Mouse (Mus musculus) spleen, postnatal 36 days (tissue): ENCODE results near the gene Card10.

Source experiments
- DNase-seq, 2 experiments: peaks; one replicate each; pipeline ENCODE4 v3.0.0; 2022; ENCODE audit warnings: low spot score in 2 of 2, mixed read lengths in 1 of 2

Gene Card10

DNA sequence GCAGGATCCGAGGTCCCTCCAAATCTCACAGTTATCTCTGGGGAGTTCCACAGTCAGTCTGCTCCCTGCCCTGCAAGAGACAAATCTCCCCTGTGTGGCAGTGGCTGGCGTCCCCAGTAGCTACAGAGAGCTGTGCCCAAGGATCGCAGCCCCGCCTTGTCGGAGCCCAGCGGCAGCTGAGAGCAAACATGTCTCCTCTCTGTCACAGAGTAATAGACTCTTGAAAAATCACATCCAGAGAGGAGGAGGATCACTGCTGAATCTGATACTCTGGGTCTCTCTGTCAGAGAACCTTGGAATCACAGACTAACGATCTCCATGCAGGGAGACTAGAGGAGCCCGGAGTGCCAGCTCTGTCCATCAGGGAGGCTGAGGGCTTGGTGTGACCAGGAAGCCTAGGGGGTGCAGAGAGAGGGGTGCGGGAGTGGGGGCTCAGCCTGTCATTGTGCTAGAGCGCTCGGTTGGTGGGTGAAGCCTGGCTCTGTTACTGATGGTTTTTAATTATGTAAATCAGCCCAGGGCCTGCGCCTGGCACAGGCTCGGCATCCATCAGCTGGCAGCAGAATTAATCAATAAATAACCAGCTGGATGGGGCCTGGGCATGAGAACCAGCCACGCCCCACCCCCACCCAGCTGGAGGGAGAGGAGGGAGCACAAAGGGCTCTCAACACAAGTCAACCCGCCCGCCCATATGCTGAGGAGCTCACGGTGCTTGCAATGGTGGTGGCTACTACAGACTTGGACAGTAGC is 67.2 kb downstream of the Card10 start:
- DNase-seq: no peak

DNA sequence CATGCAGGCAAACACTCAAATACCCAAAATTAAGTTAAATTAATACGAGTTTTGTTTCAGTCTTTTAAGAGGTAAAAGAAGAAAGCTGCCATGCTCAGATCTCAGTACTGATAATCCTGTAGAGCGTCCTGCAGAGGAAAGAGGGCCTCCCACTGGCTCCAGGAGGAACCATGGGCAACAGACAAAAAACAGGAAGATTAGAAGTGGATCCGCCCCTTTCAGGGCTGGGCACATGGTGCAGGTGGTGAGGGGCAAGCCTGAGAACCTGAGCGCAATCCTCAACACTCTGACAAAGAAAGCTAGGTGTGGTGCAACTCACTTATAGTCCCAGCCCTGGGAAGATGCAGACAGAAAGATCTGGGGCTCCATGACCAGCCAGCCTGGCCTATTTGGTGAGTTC is 71.0 kb downstream of the Card10 start:
- no peak for DNase-seq

DNA sequence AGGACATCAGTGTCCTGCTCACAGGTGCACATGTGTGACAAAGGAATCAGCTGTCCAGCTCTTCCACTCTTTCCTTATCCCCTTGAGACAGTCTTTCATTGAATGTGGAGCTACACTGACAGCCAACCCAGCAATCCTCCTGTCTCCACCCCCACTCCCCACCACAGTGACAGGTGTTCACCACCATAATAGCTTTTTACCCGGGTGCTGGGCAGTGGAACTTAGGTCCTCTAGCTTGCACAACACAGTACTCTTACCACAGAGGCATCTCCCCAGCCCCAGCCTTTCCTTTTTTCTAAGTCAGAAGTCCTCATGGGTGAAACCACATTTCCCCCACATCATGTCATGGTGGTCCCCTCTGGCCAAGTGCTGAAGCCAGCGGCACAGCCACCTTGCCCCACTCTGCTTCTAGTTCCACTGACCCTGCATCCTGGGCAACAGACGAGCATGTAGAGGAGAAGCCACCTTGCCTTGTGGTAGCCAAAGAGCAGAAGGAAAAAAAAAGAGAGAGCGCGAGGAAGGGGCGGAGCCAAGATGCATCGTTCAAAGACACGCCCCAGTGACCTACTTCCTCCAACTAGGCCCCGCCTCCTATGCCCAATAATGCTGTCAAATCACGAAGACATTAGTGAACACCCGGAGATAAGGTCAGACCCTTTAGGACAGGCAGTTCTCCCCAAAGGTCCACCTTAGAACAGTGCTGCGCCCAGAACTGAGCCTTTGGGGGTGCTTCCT is 72.4 kb downstream of the Card10 start:
- DNase-seq: no peak

DNA sequence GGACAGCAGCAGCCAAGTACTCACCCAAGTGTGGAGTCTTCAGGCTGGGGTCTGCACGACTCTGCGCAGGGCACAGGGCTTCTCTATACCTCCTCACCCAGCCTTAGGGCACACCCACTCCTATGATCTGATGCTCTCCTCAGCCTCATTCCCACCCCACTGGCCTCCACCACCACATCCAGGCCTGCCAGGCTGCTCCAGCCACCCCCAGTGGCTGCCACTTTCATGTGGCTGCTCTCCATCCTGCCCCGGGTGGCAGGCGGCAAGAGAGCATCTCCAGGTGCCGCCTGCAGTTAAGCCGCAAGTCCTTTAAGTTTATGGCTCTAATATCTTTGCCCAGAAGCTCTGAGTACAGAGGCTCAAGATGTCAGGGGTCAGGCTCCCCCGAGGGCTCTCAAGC is 76.1 kb downstream of the Card10 start:
- DNase-seq: no peak
